Mouse (Mus musculus) frontal cortex, postnatal 10 days (tissue): ENCODE measurements at regions not wholly inside any gene's neighbourhood (a gene's known extent, or its start where the extent isn't known, plus 50 kb on each side); places are given as distances from the start of the nearest gene placed in this dataset.
A peak's percentile ranks its signal among the peaks of the same experiment; 100 is the strongest.

Experiments
- DNase-seq, 2 experiments: peaks; one replicate each; pipeline ENCODE4 v3.0.0; 2022; ENCODE audit warnings: low spot score in 2 of 2, mixed read lengths in 1 of 2

- no peak for DNase-seq
These were observed 111.3 kb upstream of the Vrk1 start for GRCm38 (mm10) chr12:105898580-105899293.

- no peak for DNase-seq
These were observed 110.6 kb upstream of the Vrk1 start for GRCm38 (mm10) chr12:105899294-105899909.

GRCm38 (mm10) chr12:105900479-105900878 lies 109.5 kb upstream of the Vrk1 start:
- no peak for DNase-seq

- no peak for DNase-seq
These were observed 107.0 kb upstream of the Vrk1 start for GRCm38 (mm10) chr12:105903072-105903471.

GRCm38 (mm10) chr12:105906584-105906983 lies 103.4 kb upstream of the Vrk1 start:
- no peak for DNase-seq

- no peak for DNase-seq
These were observed 102.0 kb upstream of the Vrk1 start for GRCm38 (mm10) chr12:105907851-105908620.

- no peak for DNase-seq
These were observed 98.5 kb upstream of the Vrk1 start for GRCm38 (mm10) chr12:105911556-105911955.

GRCm38 (mm10) chr12:105917388-105917963 lies 92.6 kb upstream of the Vrk1 start:
- no peak for DNase-seq

GRCm38 (mm10) chr12:105918775-105919174 lies 91.3 kb upstream of the Vrk1 start:
- no peak for DNase-seq

- no peak for DNase-seq
These were observed 82.8 kb upstream of the Vrk1 start for GRCm38 (mm10) chr12:105927210-105927609.

- DNase-seq, result no peak
These were observed 80.5 kb upstream of the Vrk1 start for GRCm38 (mm10) chr12:105929456-105929921.

- DNase-seq, result peak in 1 of 2 experiments; percentile 23
These were observed 74.6 kb upstream of the Vrk1 start for GRCm38 (mm10) chr12:105935441-105935880.

GRCm38 (mm10) chr12:105936812-105937530 lies 73.1 kb upstream of the Vrk1 start:
- DNase-seq, result peak; percentile 41 to 46

- no peak for DNase-seq
These were observed 67.6 kb upstream of the Vrk1 start for GRCm38 (mm10) chr12:105942136-105943076.

- DNase-seq, result no peak
These were observed 67.0 kb upstream of the Vrk1 start for GRCm38 (mm10) chr12:105943077-105943433.

GRCm38 (mm10) chr12:105947332-105947731 lies 62.7 kb upstream of the Vrk1 start:
- no peak for DNase-seq

- no peak for DNase-seq
These were observed 61.7 kb upstream of the Vrk1 start for GRCm38 (mm10) chr12:105948322-105948721.

- no peak for DNase-seq
These were observed 54.2 kb upstream of the Vrk1 start for GRCm38 (mm10) chr12:105955764-105956290.

GRCm38 (mm10) chr12:105959756-105960155 lies 50.3 kb upstream of the Vrk1 start:
- DNase-seq, result no peak
